Mouse (Mus musculus): Measurements from ENCODE around the gene Ddhd1. TPM values are rescaled to one million over a fixed set of nuclear protein-coding genes. Genes with fewer than 3 reads are reported as not detected.
"Not testable (repeated sequence)": the region's sequence is repeated elsewhere in the genome, so short reads cannot be mapped to it uniquely, and the experiment has no call there.

The Ddhd1 gene
- polyA plus RNA-seq, 1 experiment from 2014 or later = 18.6 TPM

DNA sequence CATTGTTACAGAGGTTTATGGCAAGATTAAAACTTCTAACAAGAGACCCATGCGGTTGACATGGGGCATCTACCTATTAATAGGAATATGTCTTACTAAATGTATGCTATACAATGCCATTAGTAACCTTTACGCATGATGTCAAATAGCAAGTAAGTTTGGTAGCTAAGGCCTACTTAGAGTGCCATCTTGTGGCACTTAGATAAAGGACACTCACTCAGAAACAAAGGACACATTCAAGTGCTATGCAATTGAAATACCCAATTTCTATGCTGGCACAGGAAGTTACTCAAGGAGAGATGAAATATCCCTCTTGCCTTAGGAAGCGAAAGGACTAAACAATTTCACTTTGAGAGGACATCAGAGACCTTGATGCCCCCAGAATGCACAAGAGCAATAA is 55.9 kb downstream of the Ddhd1 start:
- WGBS = 46% methylated on average over 3 of the region's 3 CpGs
- H3K36me3 ChIP-seq (ENCODE audit: control insufficient read depth, insufficient read depth, low read length) = 0 out of 2 replicates have a peak, but pooled peaks cover 5% of the 10 kb centered on the region
- no peak overlapping the region for H3K4me3 ChIP-seq (ENCODE audit: low read length)
- H3K4me1 ChIP-seq (ENCODE audit: control insufficient read depth, insufficient read depth, low read depth, low read length) = no peaks in the 10 kb centered on the region
- no peaks in the 10 kb centered on the region for H3K9me3 ChIP-seq (ENCODE audit: control insufficient read depth, low read length)
- H3K27ac ChIP-seq (ENCODE audit: low read depth, low read length) = peak overlapping the region; percentile 60; the same call in 1 of the 2 replicates
- no peaks in the 10 kb centered on the region for H3K27me3 ChIP-seq (replicated peaks; ENCODE audit: control insufficient read depth, insufficient read depth, low read length)
- H3K9ac ChIP-seq (ENCODE audit: low read depth, low read length) = no peak overlapping the region
- ATAC-seq = peak; percentile 77
- no peak overlapping the region for H3K4me2 ChIP-seq (ENCODE audit: low read length)

DNA sequence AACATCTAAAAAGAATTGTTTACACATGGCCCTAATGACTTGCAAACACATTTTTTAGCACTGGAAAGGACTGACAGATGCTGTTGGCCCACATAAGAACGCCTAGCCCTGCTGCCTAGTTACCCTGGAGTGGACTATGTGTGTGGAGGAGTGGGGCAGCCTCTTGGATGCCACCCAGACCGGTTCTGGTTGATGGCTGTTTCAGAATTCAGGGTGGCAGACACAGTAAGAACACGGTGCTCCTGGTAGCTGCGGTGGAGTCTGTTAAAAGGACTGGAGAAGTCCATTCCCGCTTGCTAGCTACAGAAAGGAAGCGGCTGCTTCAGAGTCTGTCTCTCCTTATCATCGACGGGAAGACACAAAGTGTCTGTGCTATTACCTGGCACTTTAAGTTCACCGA is 57.4 kb downstream of the Ddhd1 start:
- 0 out of 2 replicates have a peak, but pooled peaks cover 5% of the 10 kb centered on the region for H3K36me3 ChIP-seq (ENCODE audit: control insufficient read depth, insufficient read depth, low read length)
- no peak overlapping the region for H3K4me2 ChIP-seq (ENCODE audit: low read length)
- no peaks in the 10 kb centered on the region for H3K4me1 ChIP-seq (ENCODE audit: control insufficient read depth, insufficient read depth, low read depth, low read length)
- no peaks in the 10 kb centered on the region for H3K9me3 ChIP-seq (ENCODE audit: control insufficient read depth, low read length)
- peak overlapping the region; percentile 74 for H3K27ac ChIP-seq (ENCODE audit: low read depth, low read length)
- no peak overlapping the region for H3K9ac ChIP-seq (ENCODE audit: low read depth, low read length)
- peak; percentile 92 for ATAC-seq
- no peaks in the 10 kb centered on the region for H3K27me3 ChIP-seq (replicated peaks; ENCODE audit: control insufficient read depth, insufficient read depth, low read length)
- no peak overlapping the region for H3K4me3 ChIP-seq (ENCODE audit: low read length)
- WGBS = 78% methylated on average over 9 of the region's 9 CpGs

- no peak overlapping the region for H3K4me3 ChIP-seq (ENCODE audit: low read length)
- no peaks in the 10 kb centered on the region for H3K4me1 ChIP-seq (ENCODE audit: control insufficient read depth, insufficient read depth, low read depth, low read length)
- H3K4me2 ChIP-seq (ENCODE audit: low read length) = no peak overlapping the region
- no peak overlapping the region for H3K27ac ChIP-seq (ENCODE audit: low read depth, low read length)
- WGBS = 82% methylated on average over 8 of the region's 8 CpGs
- peaks cover 14% of the 10 kb centered on the region; the same call in 1 of the 2 replicates for H3K36me3 ChIP-seq (ENCODE audit: control insufficient read depth, insufficient read depth, low read length)
- ATAC-seq = no peak
- no peaks in the 10 kb centered on the region for H3K27me3 ChIP-seq (replicated peaks; ENCODE audit: control insufficient read depth, insufficient read depth, low read length)
- no peak overlapping the region for H3K9ac ChIP-seq (ENCODE audit: low read depth, low read length)
- H3K9me3 ChIP-seq (ENCODE audit: control insufficient read depth, low read length) = no peaks in the 10 kb centered on the region
Measured at GRCm38 (mm10) chr14:45597855-45598254, 60.1 kb downstream of the Ddhd1 start.

DNA sequence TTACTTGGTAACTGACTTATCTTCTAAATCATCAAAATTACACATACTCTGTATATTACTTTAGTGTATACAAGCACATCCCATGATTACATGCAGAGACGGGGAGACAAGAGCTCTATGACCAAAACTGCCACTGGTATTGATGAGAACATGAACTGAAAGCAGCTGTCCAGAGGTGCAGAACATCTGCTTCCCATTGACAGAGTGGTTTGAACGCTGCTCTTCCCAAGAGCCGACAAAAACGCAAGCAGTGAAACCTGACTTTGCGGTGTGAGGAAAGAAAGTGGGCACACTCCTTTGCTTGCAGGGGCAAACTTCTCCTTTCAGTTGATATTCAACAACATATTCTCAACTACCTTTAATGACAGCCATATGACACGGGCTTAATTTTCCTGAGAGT is 64.7 kb downstream of the Ddhd1 start:
- Histone ChIP-seq H3K27ac (ENCODE audit: low read depth, low read length) (no peak overlapping the region), H3K4me3 (ENCODE audit: low read length) (no peak overlapping the region), H3K9ac (ENCODE audit: low read depth, low read length) (no peak overlapping the region), H3K9me3 (ENCODE audit: control insufficient read depth, low read length) (no peaks in the 10 kb centered on the region), H3K4me1 (ENCODE audit: control insufficient read depth, insufficient read depth, low read depth, low read length) (no peaks in the 10 kb centered on the region), H3K4me2 (ENCODE audit: low read length) (no peak overlapping the region), H3K27me3 (replicated peaks; ENCODE audit: control insufficient read depth, insufficient read depth, low read length) (no peaks in the 10 kb centered on the region), H3K36me3 (ENCODE audit: control insufficient read depth, insufficient read depth, low read length) (peaks cover 12% of the 10 kb centered on the region)
- ATAC-seq = no peak
- WGBS = 89% methylated on average over 6 of the region's 6 CpGs

DNA sequence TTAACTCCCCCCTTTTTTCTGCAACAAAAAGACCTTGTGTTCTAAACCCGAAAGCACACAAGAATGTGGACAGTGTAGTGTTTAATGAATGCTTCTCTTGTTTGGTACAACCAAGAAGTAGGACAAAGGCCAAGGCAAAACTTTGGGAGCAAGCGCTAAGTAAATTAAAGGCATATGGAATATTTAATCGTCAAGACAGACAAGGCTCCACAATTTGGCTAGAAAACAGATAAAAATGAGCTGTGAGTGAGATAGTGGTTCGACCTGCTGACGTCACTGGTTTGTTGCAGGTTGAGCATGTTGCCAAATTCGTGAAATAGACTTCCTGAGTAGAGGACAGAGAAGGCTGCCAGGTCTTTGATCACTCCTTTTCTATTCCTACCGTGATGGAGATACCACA is 69.5 kb downstream of the Ddhd1 start:
- H3K4me2 ChIP-seq (ENCODE audit: low read length) = no peak overlapping the region
- H3K9me3 ChIP-seq (ENCODE audit: control insufficient read depth, low read length) = no peaks in the 10 kb centered on the region
- no peak overlapping the region for H3K4me3 ChIP-seq (ENCODE audit: low read length)
- H3K9ac ChIP-seq (ENCODE audit: low read depth, low read length) = no peak overlapping the region
- no peaks in the 10 kb centered on the region for H3K27me3 ChIP-seq (replicated peaks; ENCODE audit: control insufficient read depth, insufficient read depth, low read length)
- no peak for ATAC-seq
- WGBS = 83% methylated on average over 7 of the region's 7 CpGs
- H3K27ac ChIP-seq (ENCODE audit: low read depth, low read length) = no peak overlapping the region
- no peaks in the 10 kb centered on the region for H3K4me1 ChIP-seq (ENCODE audit: control insufficient read depth, insufficient read depth, low read depth, low read length)
- peaks cover 4% of the 10 kb centered on the region; the same call in 1 of the 2 replicates for H3K36me3 ChIP-seq (ENCODE audit: control insufficient read depth, insufficient read depth, low read length)

- no peak for ATAC-seq
- H3K4me3 ChIP-seq (ENCODE audit: low read length) = no peak overlapping the region
- H3K27ac ChIP-seq (ENCODE audit: low read depth, low read length) = no peak overlapping the region
- H3K9me3 ChIP-seq (ENCODE audit: control insufficient read depth, low read length) = no peaks in the 10 kb centered on the region
- 85% methylated on average over 6 of the region's 6 CpGs for WGBS
- no peak overlapping the region for H3K4me2 ChIP-seq (ENCODE audit: low read length)
- H3K36me3 ChIP-seq (ENCODE audit: control insufficient read depth, insufficient read depth, low read length) = peaks cover 2% of the 10 kb centered on the region; the same call in 1 of the 2 replicates
- no peaks in the 10 kb centered on the region for H3K4me1 ChIP-seq (ENCODE audit: control insufficient read depth, insufficient read depth, low read depth, low read length)
- H3K9ac ChIP-seq (ENCODE audit: low read depth, low read length) = no peak overlapping the region
- H3K27me3 ChIP-seq (replicated peaks; ENCODE audit: control insufficient read depth, insufficient read depth, low read length) = no peaks in the 10 kb centered on the region
Measured at GRCm38 (mm10) chr14:45587536-45587935, 70.4 kb downstream of the Ddhd1 start.

GRCm38 (mm10) chr14:45583494-45584027 is 74.4 kb downstream of the Ddhd1 start:
- ATAC-seq = no peak
- H3K27ac ChIP-seq (ENCODE audit: low read depth, low read length) = no peak overlapping the region
- WGBS = 74% methylated on average over 8 of the region's 8 CpGs

DNA sequence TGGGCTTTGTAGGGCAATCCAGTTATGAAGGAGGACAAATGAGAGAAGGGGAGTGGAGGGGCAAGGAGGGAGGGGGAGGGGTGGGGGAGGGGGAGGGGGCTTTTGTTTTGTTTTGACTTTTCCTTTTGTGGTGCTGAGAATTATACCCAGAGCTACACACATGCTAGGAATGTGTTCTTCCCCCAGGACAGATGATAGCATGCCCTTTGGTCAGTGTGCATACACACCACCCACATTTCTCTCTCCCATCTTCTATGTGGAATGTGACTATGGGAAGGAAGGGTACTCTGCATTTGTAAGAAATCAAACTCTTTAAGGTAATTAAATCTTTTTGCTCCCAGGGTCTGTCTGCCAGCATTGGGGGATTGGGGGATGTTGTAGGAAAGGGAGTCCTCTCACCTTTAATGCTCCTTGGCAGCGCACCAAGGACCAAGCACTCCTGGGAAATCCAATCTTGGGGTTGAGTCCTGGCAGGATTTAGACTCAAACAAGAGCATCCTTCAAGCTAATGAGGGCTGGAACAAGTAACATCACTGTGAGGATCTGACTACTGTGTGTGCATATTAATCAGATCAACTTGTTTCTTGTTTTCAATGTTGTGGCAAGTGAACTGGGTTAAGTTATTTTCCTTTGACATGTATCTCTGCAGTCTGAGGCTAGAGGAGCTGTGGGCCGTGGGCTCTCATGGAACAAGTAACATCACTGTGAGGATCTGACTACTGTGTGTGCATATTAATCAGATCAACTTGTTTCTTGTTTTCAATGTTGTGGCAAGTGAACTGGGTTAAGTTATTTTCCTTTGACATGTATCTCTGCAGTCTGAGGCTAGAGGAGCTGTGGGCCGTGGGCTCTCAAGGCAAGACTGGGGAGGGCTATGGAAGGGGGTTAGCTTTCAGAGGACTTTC is 76.8 kb downstream of the Ddhd1 start:
- peak; percentile 94 for ATAC-seq
- not testable (repeated sequence) for H3K4me2 ChIP-seq (ENCODE audit: low read length); H3K36me3 ChIP-seq (ENCODE audit: control insufficient read depth, insufficient read depth, low read length); H3K9me3 ChIP-seq (ENCODE audit: control insufficient read depth, low read length); H3K27me3 ChIP-seq (replicated peaks; ENCODE audit: control insufficient read depth, insufficient read depth, low read length); H3K4me1 ChIP-seq (ENCODE audit: control insufficient read depth, insufficient read depth, low read depth, low read length); H3K9ac ChIP-seq (ENCODE audit: low read depth, low read length); H3K4me3 ChIP-seq (ENCODE audit: low read length)
- 63% methylated on average over 3 of the region's 3 CpGs for WGBS
- H3K27ac ChIP-seq (ENCODE audit: low read depth, low read length) = 0 out of 2 replicates have a peak overlapping the region, but pooled peaks have one; percentile 45

More at GRCm38 (mm10) chr14:45583494-45584027, 74.4 kb downstream of the Ddhd1 start:
- peaks cover 2% of the 10 kb centered on the region; the same call in 1 of the 2 replicates for H3K36me3 ChIP-seq (ENCODE audit: control insufficient read depth, insufficient read depth, low read length)
- no peak overlapping the region for H3K9ac ChIP-seq (ENCODE audit: low read depth, low read length)
- no peak overlapping the region for H3K4me3 ChIP-seq (ENCODE audit: low read length)
- no peak overlapping the region for H3K4me2 ChIP-seq (ENCODE audit: low read length)
- no peaks in the 10 kb centered on the region for H3K4me1 ChIP-seq (ENCODE audit: control insufficient read depth, insufficient read depth, low read depth, low read length)
- H3K27me3 ChIP-seq (replicated peaks; ENCODE audit: control insufficient read depth, insufficient read depth, low read length) = no peaks in the 10 kb centered on the region
- H3K9me3 ChIP-seq (ENCODE audit: control insufficient read depth, low read length) = no peaks in the 10 kb centered on the region
